Mouse (Mus musculus) ES-Bruce4 (cell line): ENCODE data around the gene Prss22.

ENCODE experiments used
- CTCF ChIP-seq: IDR thresholded peaks from one replicate; pipeline ENCODE4 v1.8.1; 2011; ENCODE audit warnings: low read depth, low read length
- EP300 ChIP-seq: IDR thresholded peaks from 2 replicates; pipeline ENCODE4 v1.6.1; 2011; ENCODE audit warnings: low read depth, low read length; ENCODE audit not compliant: insufficient read depth
- POLR2A ChIP-seq: IDR thresholded peaks from one replicate; pipeline ENCODE4 v1.8.1; 2011; ENCODE audit warnings: low read length; ENCODE audit not compliant: insufficient read depth

GRCm38 (mm10) chr17:23971315-23971714 lies 26.6 kb downstream of the Prss22 start:
- TF ChIP-seq CTCF (no peak), POLR2A (no peak), EP300 (no peak)
